Mouse (Mus musculus) heart, postnatal 4 days (tissue): ENCODE results near the gene Tspan4. TPM values are rescaled to one million over a fixed set of nuclear protein-coding genes. Genes with fewer than 3 reads are reported as not detected.
"Not testable (repeated sequence)": the region's sequence is repeated elsewhere in the genome, so short reads cannot be mapped to it uniquely, and the experiment has no call there.

Experiments used
- DNase-seq: peaks from one replicate; pipeline ENCODE4 v3.0.0; 2021
- total RNA-seq, 2 experiments: library from RNA; stranded (reverse); gene quantifications; 2 replicates each; pipeline ENCODE4 v1.2.3; 2021

Gene Tspan4
- total RNA-seq, 2 experiments from 2014 or later = 37.2 to 38.0 TPM

- DNase-seq = no peak
Measured at GRCm38 (mm10) chr7:141439140-141439679, 35.8 kb upstream of the Tspan4 start.

GRCm38 (mm10) chr7:141439811-141440210 is 35.2 kb upstream of the Tspan4 start:
- DNase-seq = no peak

- peak; percentile 79 for DNase-seq
Measured at GRCm38 (mm10) chr7:141440613-141441012, 34.4 kb upstream of the Tspan4 start.

GRCm38 (mm10) chr7:141441460-141441859 is 33.6 kb upstream of the Tspan4 start:
- DNase-seq = no peak

- no peak for DNase-seq
Measured at GRCm38 (mm10) chr7:141442199-141442598, 32.8 kb upstream of the Tspan4 start.

- DNase-seq = peak; percentile 47
Measured at GRCm38 (mm10) chr7:141443081-141443821, 31.8 kb upstream of the Tspan4 start.

- peak; percentile 78 for DNase-seq
Measured at GRCm38 (mm10) chr7:141443828-141444237, 31.2 kb upstream of the Tspan4 start, which contains the start of gene Pidd1. Pidd1 (minus strand) TSS chr7:141444025.

GRCm38 (mm10) chr7:141446374-141446773 is 28.7 kb upstream of the Tspan4 start:
- DNase-seq = not testable (repeated sequence)

- peak; percentile 94 for DNase-seq
Measured at GRCm38 (mm10) chr7:141447110-141447991, 27.7 kb upstream of the Tspan4 start, which contains the start of gene Rplp2. Rplp2 (plus strand) TSS chr7:141447370.

GRCm38 (mm10) chr7:141451928-141452327 is 23.1 kb upstream of the Tspan4 start:
- DNase-seq = peak; percentile 9

- DNase-seq = no peak
Measured at GRCm38 (mm10) chr7:141453636-141454035, 21.4 kb upstream of the Tspan4 start.

GRCm38 (mm10) chr7:141454967-141455551 is 20.0 kb upstream of the Tspan4 start, which contains the start of gene Pnpla2:
Pnpla2 (plus strand) TSS chr7:141455198.
- peak; percentile 97 for DNase-seq

- DNase-seq = peak; percentile 77
Measured at GRCm38 (mm10) chr7:141455610-141456314, 19.3 kb upstream of the Tspan4 start.

- no peak for DNase-seq
Measured at GRCm38 (mm10) chr7:141456739-141457138, 18.3 kb upstream of the Tspan4 start.

- no peak for DNase-seq
Measured at GRCm38 (mm10) chr7:141457236-141457635, 17.8 kb upstream of the Tspan4 start.

- peak; percentile 73 for DNase-seq
Measured at GRCm38 (mm10) chr7:141457986-141458660, 16.9 kb upstream of the Tspan4 start.

GRCm38 (mm10) chr7:141458661-141459060 is 16.4 kb upstream of the Tspan4 start:
- peak; percentile 14 for DNase-seq

- DNase-seq = peak; percentile 20
Measured at GRCm38 (mm10) chr7:141459301-141459711, 15.7 kb upstream of the Tspan4 start.

GRCm38 (mm10) chr7:141460001-141460390 is 15.0 kb upstream of the Tspan4 start:
- no peak for DNase-seq

GRCm38 (mm10) chr7:141460391-141461113 is 14.5 kb upstream of the Tspan4 start, which contains the start of gene Cracr2b:
Cracr2b (plus strand) TSS chr7:141461094.
- DNase-seq = no peak
